Mouse (Mus musculus) cerebellum, adult 18-20 months (tissue): ENCODE measurements at regions not wholly inside any gene's neighbourhood (a gene's known extent, or its start where the extent isn't known, plus 50 kb on each side); places are given as distances from the start of the nearest gene placed in this dataset.

ENCODE experiments used
- DNase-seq, 2 experiments: peaks; one replicate each; pipeline ENCODE4 v3.0.0; 2021

DNA sequence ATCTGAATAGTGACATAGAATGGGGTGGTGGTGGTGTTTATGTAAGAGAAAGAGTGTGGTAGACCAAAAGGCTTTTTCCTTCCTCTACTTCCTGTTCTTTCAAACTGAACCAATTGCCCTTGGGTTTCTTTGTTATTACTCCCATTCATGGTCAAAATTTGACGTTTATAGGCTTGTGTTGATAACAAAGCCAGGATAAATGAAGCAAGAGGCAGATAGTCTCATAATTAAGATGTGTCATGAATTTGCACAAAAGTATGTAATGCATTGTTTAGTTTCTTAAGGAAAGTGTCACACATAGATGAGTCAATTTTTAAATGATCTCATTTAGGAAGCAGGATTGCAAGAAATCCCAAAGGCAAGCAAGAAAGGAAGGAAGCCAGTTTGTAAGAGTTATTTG is 73.9 kb upstream of the Rnd3 start:
- DNase-seq: no peak

DNA sequence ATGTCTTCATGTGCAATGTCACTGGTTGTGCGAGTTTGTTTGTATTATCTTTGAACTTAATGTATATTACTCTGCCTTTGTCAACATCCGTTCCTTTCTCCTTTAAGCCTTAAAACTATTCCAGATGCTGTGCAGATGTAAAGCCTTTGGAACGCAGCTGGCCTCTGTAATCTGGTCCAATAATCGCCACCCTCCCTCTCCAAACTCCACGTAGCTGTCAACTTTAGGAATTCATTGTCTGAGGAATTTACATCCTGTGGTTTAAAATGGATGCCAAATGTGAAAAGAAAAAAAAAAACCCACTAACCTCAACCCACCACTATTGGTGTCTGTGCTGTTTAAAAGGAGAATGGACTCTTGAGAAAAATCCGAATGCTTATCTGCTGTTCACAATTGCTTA is 70.8 kb upstream of the Rnd3 start:
- DNase-seq: no peak

DNA sequence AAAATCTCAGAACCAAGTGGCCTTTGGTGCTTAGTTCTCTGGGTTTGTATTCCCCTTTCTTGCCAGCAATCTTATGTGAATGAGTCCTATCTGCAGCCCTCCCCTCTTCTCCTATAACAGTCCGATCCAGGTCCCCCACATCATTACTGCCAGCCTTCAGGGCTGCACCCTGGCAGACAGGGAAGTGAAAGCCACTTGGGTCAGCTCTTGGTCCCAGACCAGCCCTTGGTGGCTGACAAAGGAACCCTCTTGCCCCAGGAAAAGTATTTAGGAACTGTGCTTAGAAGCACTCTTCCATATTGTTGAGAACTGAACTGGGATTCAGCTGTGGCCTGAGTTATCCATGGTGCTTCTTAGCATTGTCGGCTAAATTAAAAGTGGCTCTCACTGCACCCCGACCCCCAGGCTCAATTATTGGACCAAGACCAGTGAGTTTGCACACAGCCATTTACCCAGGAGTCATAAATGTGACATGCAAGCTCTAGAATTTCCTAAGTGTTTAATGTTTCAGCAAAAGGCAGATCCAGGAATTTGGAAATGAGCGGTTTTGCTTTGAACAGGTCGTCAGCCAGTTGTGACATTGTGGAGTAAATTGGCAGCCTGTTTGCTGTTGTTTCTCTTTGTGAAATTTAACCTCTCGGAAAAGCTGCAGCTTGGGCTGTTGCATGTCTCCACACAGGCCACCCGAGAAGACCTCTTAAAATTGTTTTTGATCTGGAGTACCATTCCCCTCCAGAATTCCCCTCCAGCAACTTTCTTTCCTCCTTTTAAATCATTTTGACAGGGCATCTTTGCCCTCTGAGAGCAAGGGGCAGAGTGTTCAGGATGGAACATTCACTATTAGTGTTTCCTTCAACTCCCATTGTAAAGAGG is 58.5 kb upstream of the Rnd3 start:
- DNase-seq: no peak

DNA sequence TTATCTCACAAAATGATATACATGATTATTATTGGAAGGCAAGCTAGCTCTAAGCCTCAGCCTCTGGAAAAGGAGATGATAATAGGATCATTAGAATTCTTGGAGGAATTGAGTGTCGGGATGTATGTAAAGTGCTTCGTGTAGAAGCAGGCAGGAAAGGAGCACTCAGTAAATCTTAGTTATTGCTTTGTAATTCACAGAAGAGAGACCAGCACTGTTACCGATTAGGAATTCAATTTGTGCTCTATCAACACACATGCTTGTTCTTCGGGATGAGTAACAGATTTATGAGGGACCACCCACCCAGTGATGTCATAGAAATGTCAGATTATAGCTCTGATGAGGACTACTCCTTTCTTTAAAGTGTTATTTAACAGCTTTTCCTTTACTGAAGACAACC is 57.4 kb upstream of the Rnd3 start:
- DNase-seq: no peak
